Mouse (Mus musculus) 3T3-L1 (cell line): ENCODE results near the gene Gm21762.
"Not testable (repeated sequence)": the region's sequence is repeated elsewhere in the genome, so short reads cannot be mapped to it uniquely, and the experiment has no call there.

ENCODE experiments used
- DNase-seq: peaks from one replicate; pipeline ENCODE4 v3.0.0-alpha.2; 2015; ENCODE audit warnings: low read depth, low spot score

Gm21762 gene

DNA sequence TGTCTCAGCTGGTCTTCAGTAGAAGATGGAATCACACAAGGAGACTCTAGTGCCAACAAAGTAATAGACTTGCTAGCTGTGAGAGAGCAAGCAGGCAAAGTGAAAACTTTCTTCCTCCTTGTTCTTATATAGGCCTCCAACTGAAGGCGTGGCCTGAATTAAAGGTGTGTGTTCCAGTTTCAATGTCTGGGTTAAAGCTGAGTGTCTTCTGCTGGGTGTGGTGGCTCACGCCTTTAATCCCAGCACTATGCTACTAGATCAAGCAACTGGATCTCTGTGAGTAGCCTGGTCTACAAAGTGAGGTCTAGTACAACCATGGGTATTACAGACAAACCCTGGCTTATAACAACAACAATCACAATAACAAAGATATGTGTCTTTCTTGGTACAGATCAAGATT lies at the start of gene Gm21762:
TSS of gene Gm21762 (minus strand) at position 101 of the 400 bp plus-strand sequence.
- not testable (repeated sequence) for DNase-seq

- DNase-seq, result not testable (repeated sequence)
Measured at GRCm38 (mm10) chr13:120262870-120263269, 47.1 kb upstream of the Gm21762 start, which contains the start of gene AF067061. Gene AF067061, plus strand, starts transcription at chr13:120263114.

- not testable (repeated sequence) for DNase-seq
Measured at GRCm38 (mm10) chr13:120259718-120260117, 44.0 kb upstream of the Gm21762 start.

DNA sequence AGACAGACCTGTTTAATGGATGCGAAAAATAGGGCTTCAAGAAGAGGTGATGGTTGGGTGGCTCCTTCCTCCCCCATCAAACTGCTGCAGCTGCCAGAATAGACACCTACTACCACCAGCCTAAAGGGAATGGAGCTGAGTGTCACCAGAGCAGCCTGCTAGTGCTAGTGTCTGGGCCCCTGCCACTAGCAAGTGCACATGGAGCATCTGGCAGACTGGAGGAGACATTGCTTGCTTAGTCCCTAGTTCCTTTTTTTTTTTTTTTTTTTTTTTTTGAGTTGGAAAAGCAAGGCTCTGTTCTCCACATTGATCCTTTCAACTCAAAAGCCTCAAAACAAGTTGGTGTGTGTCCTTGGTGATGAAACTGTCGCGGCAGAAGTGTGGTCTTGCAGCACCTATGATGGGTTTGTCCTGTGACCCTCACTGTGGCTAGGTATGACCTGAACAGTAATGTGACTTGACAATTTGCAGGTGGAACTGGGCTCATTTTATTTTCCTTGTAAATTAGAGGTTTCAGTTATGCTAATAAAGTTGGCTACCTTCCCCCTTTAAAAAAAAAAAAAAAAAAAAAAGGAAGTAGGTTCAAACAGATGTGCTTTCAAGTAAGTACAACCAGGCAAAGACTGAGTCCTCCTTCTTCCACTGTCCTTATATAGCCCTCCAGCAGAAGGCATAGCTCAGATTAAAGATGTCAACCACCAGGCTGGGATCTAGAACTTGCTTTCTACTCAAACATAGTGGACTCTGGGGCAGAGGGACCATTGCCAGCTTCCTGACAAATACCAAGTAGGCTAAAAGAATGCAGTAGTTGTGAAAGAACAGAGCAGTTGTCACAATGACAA lies 43.3 kb upstream of the Gm21762 start:
- not testable (repeated sequence) for DNase-seq

DNA sequence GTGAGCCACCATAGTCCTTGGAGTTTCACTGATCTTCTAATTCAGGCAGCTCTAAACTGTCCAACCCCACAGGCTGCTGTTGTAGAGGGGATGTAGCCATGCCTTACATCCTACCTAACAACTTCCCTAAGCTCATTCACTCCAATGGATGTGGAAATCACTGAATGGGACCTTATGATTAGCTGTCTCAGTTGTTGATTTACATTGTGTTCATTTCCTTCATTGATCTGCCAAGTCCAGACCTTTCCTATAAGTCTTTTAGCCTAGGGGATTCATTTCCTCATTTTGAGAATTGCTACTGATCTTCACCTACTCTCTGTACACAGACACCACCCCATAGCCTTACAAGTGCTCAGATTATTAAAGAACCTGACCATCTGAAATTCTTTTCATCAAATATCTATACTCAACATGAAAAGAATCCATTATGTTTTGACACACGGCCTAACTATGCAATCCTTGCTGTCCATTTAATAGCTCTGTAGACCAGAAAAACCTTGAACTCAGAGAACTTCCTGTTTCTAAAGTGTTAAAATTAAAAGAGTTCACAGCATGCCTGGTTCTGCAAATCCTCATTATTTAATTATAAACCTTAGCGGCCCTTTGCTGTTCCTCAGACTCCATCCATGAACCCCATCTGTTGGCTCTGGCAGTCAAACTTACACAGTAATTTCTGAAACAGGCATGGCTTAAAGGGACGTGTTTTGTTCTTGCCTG lies 35.6 kb upstream of the Gm21762 start:
- not testable (repeated sequence) for DNase-seq

DNA sequence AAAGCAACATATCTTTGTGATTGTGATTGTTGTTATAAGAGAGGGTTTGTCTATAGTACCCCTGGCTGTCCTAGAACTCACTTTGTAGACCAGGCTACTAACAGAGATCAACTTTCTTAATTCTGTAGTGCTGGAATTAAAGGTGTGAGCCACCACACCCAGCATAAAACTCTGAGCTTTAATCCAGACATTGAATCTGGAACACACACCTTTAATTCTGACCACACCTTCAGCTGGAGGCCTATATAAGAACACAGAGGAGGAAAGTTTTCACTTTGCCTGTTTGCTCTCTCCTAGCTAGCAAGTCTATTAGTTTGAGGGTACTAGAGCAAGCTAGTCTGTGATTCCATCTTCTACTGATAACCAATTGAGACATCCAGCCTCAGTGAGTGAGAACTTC lies 23.1 kb upstream of the Gm21762 start, which contains the start of gene Gm21731:
TSS of gene Gm21731 (plus strand) at position 301 of the 400 bp plus-strand sequence.
- not testable (repeated sequence) for DNase-seq

DNA sequence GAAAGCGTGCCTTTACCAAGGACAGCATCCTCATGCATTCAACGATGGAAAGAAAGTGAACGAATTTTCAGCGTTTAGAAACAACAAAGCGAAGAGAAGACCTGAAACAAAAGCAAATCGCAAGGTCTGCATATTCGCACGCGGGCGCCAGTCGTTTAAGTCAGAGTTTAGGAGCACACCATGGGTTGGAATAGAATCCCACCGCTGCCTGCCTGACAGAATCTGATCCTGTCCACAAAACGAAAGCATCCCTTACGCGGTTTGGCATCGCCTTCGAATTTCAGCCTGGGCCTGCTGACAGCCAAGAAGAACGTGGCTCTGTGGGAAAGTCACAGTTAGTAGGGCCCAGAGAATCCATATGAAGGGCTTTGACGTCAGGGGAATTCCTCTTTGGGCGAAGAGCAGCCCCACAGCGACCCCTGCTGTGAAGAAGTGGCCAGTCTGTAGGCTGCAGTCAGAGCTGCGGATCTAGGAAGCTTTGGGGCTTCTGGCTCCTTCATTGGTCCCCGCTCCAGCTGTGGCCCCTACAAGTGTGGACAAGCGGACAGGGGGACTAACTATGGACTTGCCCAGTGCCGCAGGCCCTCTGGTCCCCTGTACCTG lies 16.8 kb upstream of the Gm21762 start:
- not testable (repeated sequence) for DNase-seq

DNA sequence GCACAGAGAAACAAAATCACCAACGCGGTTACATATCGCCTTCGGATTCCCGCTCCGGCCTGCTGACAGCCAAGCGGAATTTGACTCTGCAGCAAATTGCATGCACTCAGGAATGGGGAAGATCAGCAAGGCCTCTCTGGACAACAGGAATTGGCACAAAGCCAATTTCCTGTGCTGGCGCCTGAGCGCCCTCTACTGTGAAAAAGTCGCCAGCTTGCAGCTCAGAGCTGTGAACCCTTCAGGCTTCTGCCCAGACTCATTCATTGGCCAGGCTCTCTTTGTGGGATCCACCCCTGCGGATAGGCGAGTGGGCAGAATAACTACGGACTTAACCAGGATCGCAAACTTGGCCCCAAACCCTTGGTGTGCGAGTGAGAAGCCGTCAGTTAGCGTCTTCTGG lies 16.1 kb upstream of the Gm21762 start:
- not testable (repeated sequence) for DNase-seq

- DNase-seq, result not testable (repeated sequence)
Measured at GRCm38 (mm10) chr13:120223012-120223659, 7.4 kb upstream of the Gm21762 start.

DNA sequence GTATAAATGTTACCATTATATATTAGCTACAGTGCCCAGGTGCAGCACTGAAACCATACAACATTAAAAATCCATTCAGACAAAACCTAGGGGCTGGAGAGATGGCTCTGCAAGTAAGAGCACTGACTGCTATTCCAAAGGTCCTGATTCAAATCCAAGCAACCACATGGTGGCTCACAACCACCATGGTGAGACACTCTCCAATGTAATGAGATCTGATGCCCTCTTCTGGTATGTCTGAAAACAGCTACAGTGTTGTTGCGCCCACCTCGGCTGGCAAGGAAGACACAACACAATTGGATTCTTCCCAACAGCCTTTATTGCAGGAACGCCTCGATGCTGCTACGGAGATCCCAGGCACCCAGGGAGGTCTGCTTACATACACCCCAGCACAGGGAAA lies 5.2 kb upstream of the Gm21762 start:
- not testable (repeated sequence) for DNase-seq

DNA sequence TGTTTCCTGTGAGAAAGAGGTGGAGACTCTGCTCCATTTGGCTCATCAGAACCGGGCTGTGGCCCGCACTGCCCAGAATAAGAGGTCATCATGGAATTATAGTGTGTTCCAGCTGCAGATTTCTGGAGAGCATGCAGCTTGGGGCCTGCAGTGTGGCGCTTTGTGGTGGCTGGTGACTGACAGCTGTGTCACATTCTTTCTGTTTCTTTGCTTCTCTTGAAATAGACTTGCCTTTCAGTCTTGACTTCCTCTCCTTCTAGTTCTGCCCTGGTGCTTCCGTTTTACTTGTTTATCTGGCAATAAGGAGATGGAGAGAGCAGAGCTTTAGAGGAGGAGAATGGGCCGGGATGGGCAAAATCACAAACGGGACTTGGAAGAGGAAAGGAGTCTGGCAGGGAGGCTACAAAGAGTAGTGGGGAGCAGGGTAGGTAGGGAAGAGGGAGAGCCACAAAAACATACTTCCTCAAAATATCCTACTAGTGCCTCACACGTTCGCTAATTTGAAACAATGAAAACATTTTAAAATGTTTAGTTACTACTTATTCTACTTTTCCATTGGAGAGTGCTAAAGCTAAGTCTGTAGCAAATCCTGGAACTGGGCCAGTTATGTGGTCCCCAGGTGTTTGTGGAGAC lies 19.4 kb downstream of the Gm21762 start:
- not testable (repeated sequence) for DNase-seq

DNA sequence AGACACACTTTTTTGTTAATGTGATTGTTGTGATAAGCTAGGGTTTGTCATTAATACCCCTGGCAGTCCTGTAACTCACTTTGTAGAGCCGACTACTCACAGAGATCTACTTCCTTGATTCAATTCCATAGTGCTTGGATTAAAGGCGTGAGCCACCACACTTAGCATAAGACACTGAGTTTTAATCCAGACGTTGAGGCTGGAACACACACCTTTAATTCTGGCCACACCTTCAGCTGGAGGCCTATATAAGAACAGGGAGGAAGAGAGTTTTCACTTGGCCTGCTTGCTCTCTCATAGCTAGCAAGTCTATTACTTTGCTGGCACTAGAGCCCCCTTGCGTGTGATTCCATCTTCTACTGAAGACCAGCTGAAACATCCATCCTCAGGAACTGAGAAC lies 43.6 kb downstream of the Gm21762 start, which contains the start of gene Gm21818:
TSS of gene Gm21818 (plus strand) at position 301 of the 400 bp plus-strand sequence.
- not testable (repeated sequence) for DNase-seq

DNA sequence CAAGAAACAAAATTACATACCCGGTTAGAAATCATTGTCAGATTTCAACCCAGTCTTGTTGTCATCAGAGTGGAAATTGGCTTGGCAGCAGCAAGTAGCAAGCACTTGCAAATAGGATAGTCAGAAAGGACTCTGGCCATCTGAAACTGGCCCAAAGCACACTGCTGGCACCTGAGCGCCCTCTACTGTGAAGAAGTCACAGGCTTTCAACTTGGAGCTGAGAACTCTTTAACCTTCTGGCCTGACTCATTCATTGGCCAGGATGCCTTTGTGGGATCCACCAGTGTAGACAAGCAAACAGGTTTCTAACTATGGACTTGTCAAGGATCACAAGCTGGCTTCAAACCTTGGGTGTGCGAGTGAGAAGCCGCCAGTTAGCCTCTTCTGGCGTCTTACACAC lies 47.4 kb downstream of the Gm21762 start:
- DNase-seq, result not testable (repeated sequence)
